Mouse (Mus musculus) neural tube, embryonic 13.5 days (tissue): ENCODE data around the gene Dhx37. TPM values are rescaled to one million over a fixed set of nuclear protein-coding genes. Genes with fewer than 3 reads are reported as not detected.

Experiments
- ATAC-seq: fragments of 200-750 bp; cut with Nextera tagmentation; 2 replicates; pipeline ENCODE4 v1.8.0; 2017; ENCODE audit warnings: low read depth, mild to moderate bottlenecking, moderate TSS enrichment, moderate library complexity
- H3K27ac ChIP-seq: fragments of 300-500 bp; sonication (generic); replicated peaks from 2 replicates; pipeline ENCODE4 v1.5.1; 2015; ENCODE audit warnings: moderate library complexity, mild to moderate bottlenecking, inconsistent platforms
- H3K27me3 ChIP-seq: fragments of 300-500 bp; sonication (generic); 2 replicates; pipeline ENCODE4 v1.6.1; 2015; ENCODE audit warnings: mild to moderate bottlenecking, inconsistent platforms
- H3K36me3 ChIP-seq: fragments of 300-500 bp; sonication (generic); 2 replicates; pipeline ENCODE4 v1.6.1; 2015; ENCODE audit warnings: mild to moderate bottlenecking, inconsistent platforms
- H3K4me1 ChIP-seq: fragments of 300-500 bp; sonication (generic); replicated peaks from 2 replicates; pipeline ENCODE4 v1.6.1; 2015; ENCODE audit warnings: inconsistent platforms
- H3K4me2 ChIP-seq: fragments of 300-500 bp; sonication (generic); 2 replicates; pipeline ENCODE4 v1.6.1; 2015; ENCODE audit warnings: inconsistent platforms, mild to moderate bottlenecking, moderate library complexity
- H3K4me3 ChIP-seq: fragments of 300-500 bp; sonication (generic); 2 replicates; pipeline ENCODE4 v1.5.1; 2015; ENCODE audit warnings: mild to moderate bottlenecking, inconsistent platforms
- H3K9ac ChIP-seq: fragments of 300-500 bp; sonication (generic); 2 replicates; pipeline ENCODE4 v1.6.1; 2015; ENCODE audit warnings: moderate library complexity, mild to moderate bottlenecking, inconsistent platforms
- H3K9me3 ChIP-seq: fragments of 300-500 bp; sonication (generic); 2 replicates; pipeline ENCODE4 v1.6.1; 2016; ENCODE audit warnings: inconsistent platforms
- WGBS: fragments of 180-500 bp; shearing (Covaris S2); methylation state at CpG from one replicate; pipeline ENCODE4 v1.1.7; 2015; 5-methylcytosine and 5-hydroxymethylcytosine counted together
- polyA plus RNA-seq: library from polyadenylated mRNA; unstranded; fragments of >200 nt; fragmentation: Nextera tagmentation; extraction: Ambion mirVana; gene quantifications from 2 replicates; pipeline ENCODE4 v1.2.1, GENCODE M21; 2015

The Dhx37 gene
- polyA plus RNA-seq, 1 experiment from 2014 or later: 9.0 TPM

DNA sequence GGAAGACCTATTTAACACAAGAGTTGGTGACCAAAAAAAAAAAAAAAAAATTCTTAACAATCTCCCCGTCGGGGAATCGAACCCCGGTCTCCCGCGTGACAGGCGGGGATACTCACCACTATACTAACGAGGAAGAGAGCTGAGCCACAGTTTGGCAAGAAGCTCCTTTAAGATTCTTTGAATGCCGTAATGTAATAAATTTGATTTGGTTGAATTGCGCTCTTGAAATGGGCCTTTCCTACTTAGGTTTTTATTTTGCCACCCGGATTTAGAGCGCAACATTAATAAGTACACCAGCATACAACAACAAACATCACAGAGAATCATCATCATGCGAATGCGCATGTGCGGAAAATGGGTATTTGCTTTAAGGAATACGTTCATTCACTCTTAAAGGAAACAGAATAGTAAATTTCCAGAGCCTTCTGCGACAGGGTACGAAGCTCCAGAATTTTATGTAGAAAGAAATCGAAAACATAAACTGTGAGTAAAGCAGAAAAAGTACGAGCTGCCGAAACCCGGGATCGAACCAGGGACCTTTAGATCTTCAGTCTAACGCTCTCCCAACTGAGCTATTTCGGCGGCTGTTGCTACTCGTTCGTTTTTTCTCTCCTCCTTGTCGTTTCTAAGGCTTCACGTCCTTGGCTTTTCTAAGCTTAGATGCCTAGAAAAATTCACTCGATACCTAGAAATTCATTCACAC is 28.2 kb downstream of the Dhx37 start:
- Histone ChIP-seq H3K4me1 (peaks cover 23% of the 10 kb centered on the region), H3K4me3 (peak overlapping the region; percentile 52), H3K4me2 (peak overlapping the region; percentile 70), H3K36me3 (no peaks in the 10 kb centered on the region), H3K27ac (peak overlapping the region; percentile 92), H3K9ac (peak overlapping the region; percentile 75), H3K27me3 (no peaks in the 10 kb centered on the region), H3K9me3 (no peaks in the 10 kb centered on the region)
- WGBS: under 1% methylated on average over 31 of the region's 31 CpGs
- ATAC-seq: peak; percentile 68

DNA sequence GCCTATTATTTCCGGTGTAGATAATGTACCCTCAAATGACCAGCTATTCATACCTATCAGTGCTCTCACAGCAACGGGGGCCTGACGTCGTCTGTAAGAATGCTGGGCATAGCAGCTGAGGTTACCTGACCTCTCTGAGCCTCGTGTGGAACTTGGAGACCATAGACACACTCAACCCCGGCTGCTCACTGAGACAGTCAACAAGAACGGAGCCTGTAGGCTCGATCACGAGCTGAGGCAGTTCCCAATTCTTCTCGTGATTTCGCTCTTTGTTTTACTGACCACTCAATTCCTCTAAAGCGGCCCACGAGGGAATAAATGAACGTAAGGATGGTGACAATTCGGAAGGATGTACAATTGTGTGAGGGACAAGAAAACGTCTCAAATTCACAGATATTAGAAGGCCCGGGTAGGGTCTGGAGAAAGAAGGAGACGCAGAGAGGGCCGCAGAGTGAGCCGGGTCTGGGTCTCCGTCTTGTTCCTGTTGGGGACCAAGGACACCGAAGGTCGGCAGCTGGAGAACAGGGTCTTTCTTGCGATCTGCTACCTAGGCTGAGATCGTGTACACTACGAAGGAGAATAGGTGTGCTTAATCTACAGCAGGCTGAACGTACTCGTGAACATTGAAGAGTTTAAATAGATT is 28.9 kb downstream of the Dhx37 start:
- Histone ChIP-seq H3K9me3 (no peaks in the 10 kb centered on the region), H3K4me1 (peaks cover 23% of the 10 kb centered on the region), H3K27ac (peak overlapping the region; percentile 92), H3K36me3 (no peaks in the 10 kb centered on the region), H3K4me2 (peak overlapping the region; percentile 70), H3K9ac (peak overlapping the region; percentile 69), H3K4me3 (peak overlapping the region; percentile 52), H3K27me3 (no peaks in the 10 kb centered on the region)
- WGBS: under 1% methylated on average over 28 of the region's 28 CpGs
- peak; percentile 38 for ATAC-seq

- ATAC-seq: no peak
- 3% methylated on average over 7 of the region's 7 CpGs for WGBS
- Histone ChIP-seq H3K9ac (peak overlapping the region; percentile 69), H3K9me3 (no peaks in the 10 kb centered on the region), H3K36me3 (no peaks in the 10 kb centered on the region), H3K27me3 (no peaks in the 10 kb centered on the region), H3K4me2 (peak overlapping the region; percentile 70), H3K4me3 (peak overlapping the region; percentile 52), H3K4me1 (peaks cover 23% of the 10 kb centered on the region), H3K27ac (peak overlapping the region; percentile 92)
These were observed 29.4 kb downstream of the Dhx37 start for GRCm38 (mm10) chr5:125404536-125404902.

DNA sequence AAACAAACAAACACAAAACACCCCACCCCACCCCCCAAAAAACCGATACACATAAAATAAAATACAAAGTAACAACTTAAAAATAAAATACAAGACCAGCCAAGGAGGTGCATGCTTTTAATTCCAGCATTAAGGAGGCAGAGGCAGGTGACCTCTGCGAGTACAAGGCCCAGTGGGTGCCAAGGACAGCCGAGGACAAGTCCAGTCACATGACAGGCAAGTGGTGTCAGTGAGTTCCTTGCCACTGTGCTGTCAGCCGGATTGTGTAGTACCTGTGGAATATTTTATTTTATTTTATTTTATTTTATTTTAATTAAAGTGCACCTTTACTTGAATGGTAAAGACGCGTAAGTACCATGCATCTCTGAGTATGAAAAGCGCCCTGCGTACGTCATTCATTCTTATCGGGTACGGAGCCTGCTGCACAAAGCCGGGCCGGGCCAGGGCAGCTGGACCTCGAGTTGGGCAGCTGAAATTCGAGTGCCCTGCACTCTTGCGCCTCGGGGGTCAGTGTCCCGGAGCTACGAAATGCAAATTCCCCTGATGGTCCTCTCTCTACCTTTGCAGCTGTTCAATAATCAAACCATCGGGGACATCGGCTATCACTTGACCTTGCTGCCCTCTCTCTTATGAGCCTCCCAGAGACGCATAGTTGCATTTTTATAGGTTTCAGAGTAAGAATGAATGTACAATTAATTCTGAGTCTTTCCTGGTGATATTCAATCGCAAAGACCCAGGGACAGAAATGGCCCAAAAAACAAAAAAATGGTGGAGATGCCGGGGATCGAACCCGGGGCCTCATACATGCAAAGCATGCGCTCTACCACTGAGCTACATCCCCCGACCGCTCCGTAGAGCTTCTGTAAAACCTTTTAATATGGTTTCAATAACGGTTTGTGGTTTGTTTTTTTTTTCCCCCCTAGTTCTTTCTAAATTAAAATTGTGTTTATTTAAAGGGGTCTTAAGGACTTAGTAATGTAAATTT is 30.1 kb downstream of the Dhx37 start:
- 12% methylated on average over 31 of the region's 31 CpGs for WGBS
- Histone ChIP-seq H3K9ac (peak overlapping the region; percentile 63), H3K4me3 (peak overlapping the region; percentile 36), H3K4me2 (peak overlapping the region; percentile 70), H3K27ac (0 out of 2 replicates have a peak overlapping the region, but pooled peaks have one; percentile 23), H3K27me3 (no peaks in the 10 kb centered on the region), H3K4me1 (peaks cover 20% of the 10 kb centered on the region), H3K9me3 (no peaks in the 10 kb centered on the region), H3K36me3 (no peaks in the 10 kb centered on the region)
- ATAC-seq: no peak

DNA sequence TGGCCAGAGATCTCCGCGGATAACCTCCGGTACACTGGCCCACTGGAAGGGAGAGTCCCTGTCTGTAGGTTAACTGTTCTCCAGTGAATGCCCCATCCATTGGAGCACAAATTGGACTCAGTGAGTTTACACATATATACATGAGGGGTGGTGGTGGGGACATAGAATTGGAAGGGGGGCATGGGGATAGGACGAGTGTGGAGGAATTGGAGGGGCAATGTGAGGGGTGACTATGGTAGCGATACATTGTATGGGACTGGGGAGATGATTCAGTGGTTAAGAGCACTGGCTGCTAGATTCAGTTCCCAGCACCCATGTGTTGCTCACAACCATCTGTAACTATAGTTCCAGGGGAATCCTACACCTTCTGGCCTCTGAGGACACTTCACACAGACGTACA is 30.9 kb downstream of the Dhx37 start:
- no peak overlapping the region for H3K27ac ChIP-seq
- no peaks in the 10 kb centered on the region for H3K9me3 ChIP-seq
- peaks cover 20% of the 10 kb centered on the region for H3K4me1 ChIP-seq
- H3K4me2 ChIP-seq: no peak overlapping the region
- WGBS: 53% methylated on average over 6 of the region's 6 CpGs
- H3K27me3 ChIP-seq: no peaks in the 10 kb centered on the region
- no peak for ATAC-seq
- no peaks in the 10 kb centered on the region for H3K36me3 ChIP-seq
- H3K4me3 ChIP-seq: no peak overlapping the region
- H3K9ac ChIP-seq: no peak overlapping the region

DNA sequence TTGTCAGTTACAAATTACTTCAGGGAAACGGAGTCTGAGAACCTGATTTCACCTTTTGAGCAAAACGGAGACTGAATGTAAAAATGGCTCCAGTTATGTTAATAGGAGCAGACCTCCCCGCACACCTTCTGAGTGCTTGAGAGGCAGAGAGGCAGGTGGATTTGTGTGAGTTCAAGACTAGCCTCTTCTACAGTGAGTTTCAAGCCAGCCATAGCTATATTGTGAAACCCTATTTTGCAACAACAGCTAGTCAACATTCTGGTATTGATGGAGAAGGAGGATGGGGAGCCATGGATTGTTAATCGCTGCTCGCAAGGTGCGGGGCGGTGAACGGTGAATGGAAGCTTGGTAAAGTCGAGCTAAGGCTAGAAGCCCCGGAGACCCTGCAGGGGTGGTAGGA is 31.4 kb downstream of the Dhx37 start:
- ATAC-seq: no peak
- Histone ChIP-seq H3K9ac (no peak overlapping the region), H3K9me3 (no peaks in the 10 kb centered on the region), H3K4me2 (no peak overlapping the region), H3K4me1 (peaks cover 19% of the 10 kb centered on the region), H3K27ac (no peak overlapping the region), H3K4me3 (no peak overlapping the region), H3K27me3 (no peaks in the 10 kb centered on the region), H3K36me3 (no peaks in the 10 kb centered on the region)
- WGBS: 51% methylated on average over 10 of the region's 10 CpGs

DNA sequence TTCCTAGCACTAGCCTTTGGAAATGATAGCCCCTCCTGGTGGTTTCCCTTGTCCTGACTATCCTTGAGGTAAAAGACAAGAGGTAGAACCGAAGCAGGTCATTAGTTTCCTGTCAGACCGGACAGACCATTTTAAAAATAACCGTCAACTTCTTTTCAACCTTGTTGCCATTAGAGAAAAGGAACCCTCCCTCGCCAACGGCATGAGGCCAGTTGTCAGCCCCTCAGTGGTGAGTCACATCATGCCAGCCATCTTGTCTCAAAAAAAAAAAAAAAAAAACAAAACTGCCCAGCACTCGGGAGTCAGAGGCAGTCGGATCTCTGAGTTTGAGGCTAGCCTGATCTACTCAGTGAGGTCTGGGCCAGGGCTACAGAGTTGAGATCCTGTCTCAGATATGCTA is 33.0 kb downstream of the Dhx37 start:
- no peak for ATAC-seq
- H3K27me3 ChIP-seq: no peaks in the 10 kb centered on the region
- no peaks in the 10 kb centered on the region for H3K9me3 ChIP-seq
- no peak overlapping the region for H3K27ac ChIP-seq
- 68% methylated on average over 7 of the region's 7 CpGs for WGBS
- H3K4me1 ChIP-seq: peaks cover 9% of the 10 kb centered on the region; the same call in 1 of the 2 replicates
- H3K4me2 ChIP-seq: no peak overlapping the region
- H3K36me3 ChIP-seq: no peaks in the 10 kb centered on the region
- H3K4me3 ChIP-seq: no peak overlapping the region
- no peak overlapping the region for H3K9ac ChIP-seq

DNA sequence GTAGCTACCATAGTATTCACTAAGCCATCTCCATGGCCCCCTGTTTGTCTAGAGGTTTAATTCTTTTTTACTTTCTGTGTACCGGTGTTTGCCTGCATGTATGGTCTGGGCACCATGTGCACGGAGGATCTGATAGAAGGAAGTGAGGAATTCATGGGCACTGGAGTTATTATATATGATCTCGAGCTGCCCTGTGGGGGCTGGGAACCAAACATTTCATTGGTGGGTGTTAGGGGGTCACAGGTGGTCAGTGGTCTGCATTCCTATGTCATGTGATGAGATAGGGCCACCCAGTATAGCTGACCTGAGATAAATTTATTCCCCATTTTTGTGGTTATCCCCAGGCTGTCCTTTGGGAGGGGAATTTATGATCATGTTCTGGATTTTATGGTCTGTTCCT is 38.9 kb downstream of the Dhx37 start:
- Histone ChIP-seq H3K4me1 (peaks cover 44% of the 10 kb centered on the region), H3K27ac (peak overlapping the region; percentile 98), H3K36me3 (no peaks in the 10 kb centered on the region), H3K9ac (peak overlapping the region; percentile 67), H3K27me3 (no peaks in the 10 kb centered on the region), H3K9me3 (no peaks in the 10 kb centered on the region), H3K4me3 (no peak overlapping the region), H3K4me2 (peak overlapping the region; percentile 58; the same call in 1 of the 2 replicates)
- WGBS: 46% methylated on average over 3 of the region's 3 CpGs
- no peak for ATAC-seq

- Histone ChIP-seq H3K4me1 (peaks cover 45% of the 10 kb centered on the region), H3K9ac (peak overlapping the region; percentile 67), H3K4me3 (peak overlapping the region; percentile 33), H3K27me3 (no peaks in the 10 kb centered on the region), H3K4me2 (peak overlapping the region; percentile 58), H3K36me3 (no peaks in the 10 kb centered on the region), H3K9me3 (no peaks in the 10 kb centered on the region), H3K27ac (peak overlapping the region; percentile 98)
- WGBS: 9% methylated on average over 24 of the region's 25 CpGs
- peak; percentile 49 for ATAC-seq
These were observed 40.0 kb downstream of the Dhx37 start for GRCm38 (mm10) chr5:125393622-125394603.

- Histone ChIP-seq H3K4me1 (peaks cover 52% of the 10 kb centered on the region), H3K9ac (peak overlapping the region; percentile 67), H3K9me3 (no peaks in the 10 kb centered on the region), H3K4me2 (peak overlapping the region; percentile 58), H3K27ac (peak overlapping the region; percentile 98), H3K4me3 (peak overlapping the region; percentile 33), H3K36me3 (peaks cover 2% of the 10 kb centered on the region; the same call in 1 of the 2 replicates), H3K27me3 (no peaks in the 10 kb centered on the region)
- peak; percentile 90 for ATAC-seq
- WGBS: under 1% methylated on average over 20 of the region's 20 CpGs
These were observed 40.8 kb downstream of the Dhx37 start for GRCm38 (mm10) chr5:125392977-125393621.
